Mouse (Mus musculus) CD4-positive helper T cell, adult 2 months (primary cell): ENCODE measurements around the gene Rxra.

Experiments
- DNase-seq: peaks from one replicate; pipeline ENCODE4 v3.0.0-alpha.2; 2012; ENCODE audit warnings: low read depth, missing footprints, low spot score

The Rxra gene

GRCm38 (mm10) chr2:27762920-27763780 lies 86.9 kb downstream of the Rxra start:
- no peak for DNase-seq

- DNase-seq = peak; percentile 34
These were observed 88.2 kb downstream of the Rxra start for GRCm38 (mm10) chr2:27764256-27764936.

GRCm38 (mm10) chr2:27764937-27765319 lies 88.7 kb downstream of the Rxra start:
- DNase-seq = peak; percentile 68

- DNase-seq = no peak
These were observed 91.5 kb downstream of the Rxra start for GRCm38 (mm10) chr2:27767773-27768172.

GRCm38 (mm10) chr2:27769701-27770100 lies 93.5 kb downstream of the Rxra start:
- DNase-seq = no peak

GRCm38 (mm10) chr2:27770205-27770604 lies 94.0 kb downstream of the Rxra start:
- DNase-seq = peak; percentile 60

GRCm38 (mm10) chr2:27771936-27772335 lies 95.7 kb downstream of the Rxra start:
- DNase-seq = peak; percentile 39

- DNase-seq = no peak
These were observed 96.7 kb downstream of the Rxra start for GRCm38 (mm10) chr2:27772841-27773388.

GRCm38 (mm10) chr2:27773980-27774730 lies 97.9 kb downstream of the Rxra start:
- DNase-seq = no peak

- no peak for DNase-seq
These were observed 98.8 kb downstream of the Rxra start for GRCm38 (mm10) chr2:27775006-27775405.

GRCm38 (mm10) chr2:27775625-27776024 lies 99.4 kb downstream of the Rxra start:
- DNase-seq = no peak

GRCm38 (mm10) chr2:27777756-27778155 lies 101.5 kb downstream of the Rxra start:
- no peak for DNase-seq

- no peak for DNase-seq
These were observed 102.0 kb downstream of the Rxra start for GRCm38 (mm10) chr2:27778289-27778688.

- DNase-seq = no peak
These were observed 103.1 kb downstream of the Rxra start for GRCm38 (mm10) chr2:27779291-27779866.

GRCm38 (mm10) chr2:27780162-27780561 lies 103.9 kb downstream of the Rxra start:
- DNase-seq = no peak

- DNase-seq = no peak
These were observed 109.1 kb downstream of the Rxra start for GRCm38 (mm10) chr2:27785363-27785762.

GRCm38 (mm10) chr2:27785973-27786417 lies 109.8 kb downstream of the Rxra start:
- DNase-seq = no peak

GRCm38 (mm10) chr2:27791571-27791970 lies 115.3 kb downstream of the Rxra start:
- no peak for DNase-seq

- DNase-seq = no peak
These were observed 122.8 kb downstream of the Rxra start for GRCm38 (mm10) chr2:27799018-27799417.

GRCm38 (mm10) chr2:27801041-27801440 lies 124.8 kb downstream of the Rxra start:
- DNase-seq = no peak

GRCm38 (mm10) chr2:27802493-27802892 lies 126.3 kb downstream of the Rxra start:
- no peak for DNase-seq
